Mouse (Mus musculus) heart, embryonic 16.5 days (tissue): Measurements from ENCODE around the gene Ctnnbip1. TPM values are rescaled to one million over a fixed set of nuclear protein-coding genes. Genes with fewer than 3 reads are reported as not detected.
"Not testable (repeated sequence)": the region's sequence is repeated elsewhere in the genome, so short reads cannot be mapped to it uniquely, and the experiment has no call there.

ENCODE experiments used
- ATAC-seq: fragments of 200-750 bp; cut with Nextera tagmentation; replicated peaks from 2 replicates; pipeline ENCODE4 v1.8.0; 2017; ENCODE audit warnings: moderate number of reproducible peaks; ENCODE audit not compliant: insufficient read depth, low FRiP score; ENCODE audit errors: extremely low read depth
- H3K27ac ChIP-seq: fragments of 300-500 bp; sonication (generic); 2 replicates; pipeline ENCODE4 v1.5.1; 2014; ENCODE audit warnings: mild to moderate bottlenecking, low read length, control low read depth, moderate library complexity
- H3K27me3 ChIP-seq: fragments of 300-500 bp; sonication (generic); 2 replicates; pipeline ENCODE4 v1.6.1; 2014; ENCODE audit warnings: low read length, mixed read lengths; ENCODE audit not compliant: control insufficient read depth, insufficient read depth
- H3K36me3 ChIP-seq: fragments of 300-500 bp; sonication (generic); 2 replicates; pipeline ENCODE4 v1.6.1; 2014; ENCODE audit not compliant: control insufficient read depth, insufficient read depth
- H3K4me1 ChIP-seq: fragments of 300-500 bp; sonication (generic); 2 replicates; pipeline ENCODE4 v1.6.1; 2014; ENCODE audit warnings: low read length, mixed read lengths; ENCODE audit not compliant: control insufficient read depth, insufficient read depth
- H3K4me2 ChIP-seq: fragments of 300-500 bp; sonication (generic); 2 replicates; pipeline ENCODE4 v1.6.1; 2014; ENCODE audit warnings: low read depth, mild to moderate bottlenecking, control low read depth, low read length
- H3K4me3 ChIP-seq: fragments of 300-500 bp; sonication (generic); 2 replicates; pipeline ENCODE4 v1.5.1; 2014; ENCODE audit warnings: mild to moderate bottlenecking, control low read depth, low read length
- H3K9ac ChIP-seq: fragments of 300-500 bp; sonication (generic); 2 replicates; pipeline ENCODE4 v1.6.1; 2014; ENCODE audit warnings: low read length, control low read depth
- H3K9me3 ChIP-seq: fragments of 300-500 bp; sonication (generic); replicated peaks from 2 replicates; pipeline ENCODE4 v1.6.1; 2016; ENCODE audit warnings: low read length; ENCODE audit not compliant: control insufficient read depth
- WGBS: fragments of 180-500 bp; shearing (Covaris S2); extraction: QIAGEN DNeasy Blood & Tissue Kit; methylation state at CpG from one replicate; pipeline ENCODE4 v1.1.7; 2014; 5-methylcytosine and 5-hydroxymethylcytosine counted together
- microRNA-seq: library from miRNA; unstranded; fragments of <30 nt; microRNA quantifications from one replicate; pipeline ENCODE4, GENCODE M21; 2017
- polyA plus RNA-seq: library from polyadenylated mRNA; unstranded; fragments of >200 nt; fragmentation: Nextera tagmentation; extraction: Ambion mirVana; gene quantifications from 2 replicates; pipeline ENCODE4 v1.2.1, GENCODE M21; 2015

Gene Ctnnbip1
- polyA plus RNA-seq, 1 experiment from 2014 or later, result 28.7 TPM

- H3K36me3 ChIP-seq, result no peaks in the 10 kb centered on the region
- H3K27me3 ChIP-seq, result peaks cover 3% of the 10 kb centered on the region; the same call in 1 of the 2 replicates
- H3K4me2 ChIP-seq, result no peak overlapping the region
- no peaks in the 10 kb centered on the region for H3K9me3 ChIP-seq
- WGBS, result 64% methylated on average over 8 of the region's 8 CpGs
- H3K4me1 ChIP-seq, result peaks cover 6% of the 10 kb centered on the region
- no peak overlapping the region for H3K27ac ChIP-seq
- no peak overlapping the region for H3K9ac ChIP-seq
- no peak for ATAC-seq
- H3K4me3 ChIP-seq, result no peak overlapping the region
Observed at GRCm38 (mm10) chr4:149609256-149610025, 91.4 kb downstream of the Ctnnbip1 start.

GRCm38 (mm10) chr4:149611376-149612044 lies 93.5 kb downstream of the Ctnnbip1 start:
- Histone ChIP-seq H3K27me3 (no peaks in the 10 kb centered on the region; the same call in 1 of the 2 replicates), H3K9ac (no peak overlapping the region), H3K27ac (no peak overlapping the region), H3K4me2 (no peak overlapping the region), H3K4me3 (no peak overlapping the region), H3K4me1 (peaks cover 6% of the 10 kb centered on the region), H3K9me3 (peaks cover 3% of the 10 kb centered on the region; the same call in 1 of the 2 replicates), H3K36me3 (peaks cover 3% of the 10 kb centered on the region)
- 49% methylated on average over 10 of the region's 10 CpGs for WGBS
- no peak for ATAC-seq

- H3K9me3 ChIP-seq, H3K27me3 ChIP-seq, H3K36me3 ChIP-seq, H3K4me2 ChIP-seq, H3K9ac ChIP-seq, H3K4me3 ChIP-seq, H3K27ac ChIP-seq, H3K4me1 ChIP-seq, ATAC-seq: not testable (repeated sequence)
- 72% methylated on average over 6 of the region's 6 CpGs for WGBS
Observed at GRCm38 (mm10) chr4:149613497-149613896, 95.5 kb downstream of the Ctnnbip1 start.

GRCm38 (mm10) chr4:149614869-149615268 lies 96.8 kb downstream of the Ctnnbip1 start:
- H3K9me3 ChIP-seq, result peaks cover 3% of the 10 kb centered on the region; the same call in 1 of the 2 replicates
- no peaks in the 10 kb centered on the region for H3K4me1 ChIP-seq
- no peaks in the 10 kb centered on the region for H3K27me3 ChIP-seq
- H3K4me3 ChIP-seq, result no peak overlapping the region
- WGBS, result 98% methylated on average over 3 of the region's 3 CpGs
- no peak for ATAC-seq
- no peak overlapping the region for H3K4me2 ChIP-seq
- peaks cover 3% of the 10 kb centered on the region for H3K36me3 ChIP-seq
- H3K9ac ChIP-seq, result no peak overlapping the region
- no peak overlapping the region for H3K27ac ChIP-seq

Small RNAs within 50 kb of the gene (microRNA-seq; reads per million reads assigned to microRNA genes)
- 2.2 reads per million, percentile 5 among the genes with 10 or more reads in this experiment for gene Mir5616

Other genes with a start within 250 kb of the Ctnnbip1 start
- 39.8 and 47.5 TPM in 2 replicates for gene Kif1b, start 210.5 kb upstream of the Ctnnbip1 start, polyA plus RNA-seq
- 29.9 and 32.5 TPM in 2 replicates for gene Ube4b, start 91.5 kb upstream of the Ctnnbip1 start, polyA plus RNA-seq
- gene Rbp7, start 63.3 kb upstream of the Ctnnbip1 start, polyA plus RNA-seq, result 13.0 and 14.6 TPM in 2 replicates
- 0.34 and 0.41 TPM in 2 replicates for gene Tmem274, start 40.9 kb upstream of the Ctnnbip1 start, polyA plus RNA-seq
- 13.5 and 15.8 TPM in 2 replicates for gene Nmnat1, start 33.0 kb upstream of the Ctnnbip1 start, polyA plus RNA-seq
- gene Lzic, start 33.0 kb upstream of the Ctnnbip1 start, polyA plus RNA-seq, result 32.0 and 39.3 TPM in 2 replicates
- gene Clstn1, start 68.2 kb downstream of the Ctnnbip1 start, polyA plus RNA-seq, result 6.7 and 16.8 TPM in 2 replicates
- gene Pik3cd, start 184.3 kb downstream of the Ctnnbip1 start, polyA plus RNA-seq, result 5.5 and 7.8 TPM in 2 replicates
- gene Tmem201, start 219.8 kb downstream of the Ctnnbip1 start, polyA plus RNA-seq, result 46.4 and 52.3 TPM in 2 replicates